Mouse (Mus musculus) limb, embryonic 13.5 days (tissue): ENCODE measurements around the gene Tbrg1. TPM values are rescaled to one million over a fixed set of nuclear protein-coding genes. Genes with fewer than 3 reads are reported as not detected.

Experiments
- ATAC-seq: fragments of 200-750 bp; cut with Nextera tagmentation; 2 replicates; pipeline ENCODE4 v1.8.0; 2017; ENCODE audit warnings: low read depth, moderate number of reproducible peaks, moderate TSS enrichment; ENCODE audit not compliant: low FRiP score
- H3K27ac ChIP-seq: fragments of 300-500 bp; sonication (generic); 2 replicates; pipeline ENCODE4 v1.5.1; 2015; ENCODE audit warnings: inconsistent platforms, mild to moderate bottlenecking, moderate library complexity
- H3K27me3 ChIP-seq: fragments of 300-500 bp; sonication (generic); 2 replicates; pipeline ENCODE4 v1.6.1; 2015; ENCODE audit warnings: mild to moderate bottlenecking, inconsistent platforms
- H3K36me3 ChIP-seq: fragments of 300-500 bp; sonication (generic); 2 replicates; pipeline ENCODE4 v1.6.1; 2015; ENCODE audit warnings: inconsistent platforms, mild to moderate bottlenecking, moderate library complexity
- H3K4me1 ChIP-seq: fragments of 300-500 bp; sonication (generic); 2 replicates; pipeline ENCODE4 v1.6.1; 2015; ENCODE audit warnings: inconsistent platforms
- H3K4me2 ChIP-seq: fragments of 300-500 bp; sonication (generic); replicated peaks from 2 replicates; pipeline ENCODE4 v1.6.1; 2015; ENCODE audit warnings: inconsistent platforms, mild to moderate bottlenecking, moderate library complexity
- H3K4me3 ChIP-seq: fragments of 300-500 bp; sonication (generic); 2 replicates; pipeline ENCODE4 v1.5.1; 2015; ENCODE audit warnings: moderate library complexity, mild to moderate bottlenecking, inconsistent platforms
- H3K9ac ChIP-seq: fragments of 300-500 bp; sonication (generic); 2 replicates; pipeline ENCODE4 v1.6.1; 2015; ENCODE audit warnings: mild to moderate bottlenecking, inconsistent platforms
- H3K9me3 ChIP-seq: fragments of 300-500 bp; sonication (generic); 2 replicates; pipeline ENCODE4 v1.6.1; 2016; ENCODE audit warnings: inconsistent platforms
- WGBS: fragments of 180-500 bp; shearing (Covaris S2); methylation state at CpG from one replicate; pipeline ENCODE4 v1.1.7; 2015; 5-methylcytosine and 5-hydroxymethylcytosine counted together
- polyA plus RNA-seq: library from polyadenylated mRNA; unstranded; fragments of >200 nt; fragmentation: Nextera tagmentation; extraction: Ambion mirVana; gene quantifications from 2 replicates; pipeline ENCODE4 v1.2.1, GENCODE M21; 2015

Gene Tbrg1
- polyA plus RNA-seq, 1 experiment from 2014 or later, result 186 TPM

- Histone ChIP-seq H3K4me3 (no peak overlapping the region), H3K9me3 (no peaks in the 10 kb centered on the region), H3K27me3 (no peaks in the 10 kb centered on the region), H3K4me1 (peaks cover 11% of the 10 kb centered on the region), H3K4me2 (no peak overlapping the region), H3K27ac (no peak overlapping the region), H3K9ac (no peak overlapping the region), H3K36me3 (no peaks in the 10 kb centered on the region)
- ATAC-seq, result no peak
- 38% methylated on average over 4 of the region's 4 CpGs for WGBS
These were observed 47.6 kb downstream of the Tbrg1 start for GRCm38 (mm10) chr9:37609558-37609957.

- Histone ChIP-seq H3K9ac (no peak overlapping the region), H3K36me3 (no peaks in the 10 kb centered on the region), H3K4me1 (peaks cover 7% of the 10 kb centered on the region), H3K4me2 (no peak overlapping the region), H3K27me3 (no peaks in the 10 kb centered on the region), H3K4me3 (no peak overlapping the region), H3K27ac (no peak overlapping the region), H3K9me3 (no peaks in the 10 kb centered on the region)
- WGBS, result 85% methylated on average over 3 of the region's 3 CpGs
- no peak for ATAC-seq
These were observed 52.0 kb downstream of the Tbrg1 start for GRCm38 (mm10) chr9:37605089-37605488.

- no peak overlapping the region for H3K27ac ChIP-seq
- no peaks in the 10 kb centered on the region for H3K4me1 ChIP-seq
- no peak overlapping the region for H3K4me3 ChIP-seq
- no peak overlapping the region for H3K9ac ChIP-seq
- WGBS, result 92% methylated on average over 2 of the region's 2 CpGs
- H3K27me3 ChIP-seq, result no peaks in the 10 kb centered on the region
- H3K4me2 ChIP-seq, result no peak overlapping the region
- H3K9me3 ChIP-seq, result no peaks in the 10 kb centered on the region
- no peak for ATAC-seq
- no peaks in the 10 kb centered on the region for H3K36me3 ChIP-seq
These were observed 56.4 kb downstream of the Tbrg1 start for GRCm38 (mm10) chr9:37600538-37601205.

Other genes with a start within 250 kb of the Tbrg1 start
- 0.05 and 0.10 TPM in 2 replicates for gene Robo3, start 224.1 kb downstream of the Tbrg1 start, polyA plus RNA-seq
- 30.1 and 33.2 TPM in 2 replicates for gene Msantd2, start 168.0 kb downstream of the Tbrg1 start, polyA plus RNA-seq
- gene Esam, start 129.2 kb downstream of the Tbrg1 start, polyA plus RNA-seq, result 39.3 and 39.5 TPM in 2 replicates
- 0.57 and 1.1 TPM in 2 replicates for gene Vsig2, start 118.1 kb downstream of the Tbrg1 start, polyA plus RNA-seq
- 7.9 and 8.6 TPM in 2 replicates for gene Nrgn, start 104.4 kb downstream of the Tbrg1 start, polyA plus RNA-seq
- 6.7 and 7.8 TPM in 2 replicates for gene Siae, start 101.6 kb downstream of the Tbrg1 start, polyA plus RNA-seq
- gene Spa17, start 43.6 kb downstream of the Tbrg1 start, polyA plus RNA-seq, result 5.1 and 6.0 TPM in 2 replicates
- 9.0 and 17.4 TPM in 2 replicates for gene Panx3, start 11.9 kb upstream of the Tbrg1 start, polyA plus RNA-seq
- gene Olfr160, start 58.9 kb upstream of the Tbrg1 start, polyA plus RNA-seq, result not detected in 2 replicates
- gene Olfr874, start 87.8 kb upstream of the Tbrg1 start, polyA plus RNA-seq, result 0.15 TPM in 1 of 2 replicates, not detected in the other
- not detected in 2 replicates for gene Olfr875, start 114.5 kb upstream of the Tbrg1 start, polyA plus RNA-seq
- not detected in 2 replicates for gene Olfr876, start 145.7 kb upstream of the Tbrg1 start, polyA plus RNA-seq
- gene Olfr877, start 197.0 kb upstream of the Tbrg1 start, polyA plus RNA-seq, result not detected in 2 replicates
- gene Olfr145, start 239.4 kb upstream of the Tbrg1 start, polyA plus RNA-seq, result not detected in 2 replicates